Mouse (Mus musculus): ENCODE results near the gene Kansl1l.

DNA sequence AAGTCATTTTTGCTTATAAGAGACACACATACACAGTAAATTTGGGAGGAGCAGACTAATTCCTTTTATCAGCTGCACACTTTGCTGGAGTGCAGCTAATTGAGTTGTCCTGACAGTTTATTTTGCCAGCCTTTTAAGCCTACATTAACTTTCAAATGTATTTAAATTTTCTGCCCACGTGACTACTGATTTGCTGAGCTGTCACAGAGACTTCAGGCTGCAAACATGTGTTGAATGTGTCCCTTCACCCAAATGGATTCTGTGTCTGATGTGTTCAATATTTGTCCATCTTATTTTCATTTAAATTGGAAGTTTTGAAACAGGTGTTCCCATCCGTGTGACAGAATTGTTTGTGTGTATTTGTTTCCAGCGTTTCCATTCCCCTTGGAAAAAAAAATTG lies 125.6 kb downstream of the Kansl1l start:
- TF ChIP-seq CTCF (IDR thresholded peaks at IDR 0.05; ENCODE audit: low read depth) (no peak), EP300 (IDR thresholded peaks at IDR 0.05; ENCODE audit: low read depth) (no peak)
